ENCODE assay signal across 7 mouse cellular contexts in the genomic region with DNA sequence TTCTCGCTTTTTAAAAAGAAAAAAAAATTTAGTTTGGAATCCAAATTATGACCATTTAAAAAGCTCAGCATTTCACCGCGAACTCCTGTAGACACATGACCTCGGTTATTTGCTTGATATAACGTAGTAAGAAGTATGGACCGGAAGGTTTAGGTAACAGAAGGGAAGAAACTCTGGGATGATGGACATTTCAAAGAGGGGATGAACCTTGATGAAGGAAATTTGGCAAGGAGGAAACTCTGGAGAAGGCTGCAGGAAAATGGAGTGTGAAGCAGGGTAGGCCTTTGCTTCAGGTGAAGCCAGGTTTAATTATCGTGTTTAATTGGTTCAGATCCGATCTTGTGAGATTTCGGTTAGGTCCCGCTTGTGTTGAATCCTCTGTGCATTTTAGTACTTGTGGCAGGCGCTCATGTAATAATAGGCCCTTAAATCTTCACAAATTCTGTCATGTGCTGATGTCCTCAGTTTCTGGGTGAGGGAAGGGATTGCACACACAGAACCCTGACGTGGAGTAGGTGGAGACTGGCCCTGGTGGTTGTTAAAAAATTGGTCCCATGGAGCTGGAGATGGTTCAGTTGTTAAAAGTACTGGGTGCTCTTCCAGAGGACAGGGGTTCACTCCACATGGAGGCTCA. TPM values are rescaled to one million over a fixed set of nuclear protein-coding genes. Genes with fewer than 3 reads are reported as not detected.
DNase-seq lines count a peak whose midpoint lies in the region; ATAC-seq and TF ChIP-seq lines count a peak whose summit lies in the region.

No protein-coding gene starts in this region.

- no peak for TF ChIP-seq CTCF in lung, postnatal 0 days (IDR thresholded peaks at IDR 0.05)

- 0 out of 2 replicates have a peak, but pooled peaks cover 6% of the 10 kb centered on the region for H3K36me3 ChIP-seq in lung, postnatal 0 days (ENCODE audit: insufficient read depth, low read length)
- H3K36me3 ChIP-seq in forebrain, embryonic 10.5 days (replicated peaks) = peaks cover 29% of the 10 kb centered on the region
- peaks cover 22% of the 10 kb centered on the region for H3K36me3 ChIP-seq in limb, embryonic 12.5 days
- H3K36me3 ChIP-seq in stomach, embryonic 14.5 days (ENCODE audit: control insufficient read depth, insufficient read depth, low read length) = peaks cover 5% of the 10 kb centered on the region

- peaks cover 8% of the 10 kb centered on the region; the same call in 1 of the 2 replicates for H3K4me1 ChIP-seq in lung, postnatal 0 days (ENCODE audit: insufficient read depth, low read depth, low read length)
- H3K4me1 ChIP-seq in forebrain, embryonic 10.5 days = peaks cover 25% of the 10 kb centered on the region
- H3K4me1 ChIP-seq in limb, embryonic 12.5 days (replicated peaks) = peaks cover 16% of the 10 kb centered on the region
- peaks cover 12% of the 10 kb centered on the region; the same call in 1 of the 2 replicates for H3K4me1 ChIP-seq in stomach, embryonic 14.5 days (ENCODE audit: control insufficient read depth, insufficient read depth, low read length)

- peak overlapping the region; percentile 76; the same call in 1 of the 2 replicates for H3K9ac ChIP-seq in lung, postnatal 0 days (replicated peaks; ENCODE audit: low read depth)
- peak overlapping the region; percentile 95 for H3K9ac ChIP-seq in limb, embryonic 12.5 days (replicated peaks)
- H3K9ac ChIP-seq in stomach, embryonic 14.5 days (replicated peaks; ENCODE audit: low read depth, low read length) = peak overlapping the region; percentile 96

- no peak for ATAC-seq in lung, postnatal 0 days
- no peak for ATAC-seq in limb, embryonic 12.5 days (ENCODE audit: insufficient number of reproducible peaks, insufficient read depth, low FRiP score, low TSS enrichment, low read depth)
- no peak for ATAC-seq in stomach, embryonic 14.5 days (ENCODE audit: insufficient number of reproducible peaks, insufficient read depth, low FRiP score, low read depth)

- H3K27ac ChIP-seq in lung, postnatal 0 days (ENCODE audit: low read length) = no peak overlapping the region
- peak overlapping the region; percentile 93 for H3K27ac ChIP-seq in forebrain, embryonic 10.5 days
- H3K27ac ChIP-seq in limb, embryonic 12.5 days = no peak overlapping the region
- no peak overlapping the region for H3K27ac ChIP-seq in stomach, embryonic 14.5 days (ENCODE audit: low read length)

- DNase-seq in lung, postnatal 0 days (ENCODE audit: low spot score) = no peak
- no peak for DNase-seq in lung, postnatal 25 days (ENCODE audit: low spot score)
- no peak for DNase-seq in forebrain, embryonic 10.5 days (ENCODE audit: extremely low spot score, low spot score)
- no peak for DNase-seq in right cerebral cortex, postnatal 36 days (ENCODE audit: low spot score in 2 of 2)
- no peak for DNase-seq in left cerebral cortex, postnatal 10 days (ENCODE audit: extremely low spot score in 1 of 2, low spot score in 2 of 2)

- TF ChIP-seq EP300 in lung, postnatal 0 days (IDR thresholded peaks at IDR 0.05) = no peak

- WGBS in lung, postnatal 0 days = 24% methylated on average over 12 of the region's 12 CpGs
- 41% methylated on average over 12 of the region's 12 CpGs for WGBS in forebrain, embryonic 10.5 days
- WGBS in limb, embryonic 12.5 days = 33% methylated on average over 12 of the region's 12 CpGs
- WGBS in stomach, embryonic 14.5 days = 30% methylated on average over 12 of the region's 12 CpGs

- H3K4me3 ChIP-seq in lung, postnatal 0 days (ENCODE audit: low read depth, low read length) = peak overlapping the region; percentile 96
- H3K4me3 ChIP-seq in forebrain, embryonic 10.5 days = peak overlapping the region; percentile 79
- H3K4me3 ChIP-seq in limb, embryonic 12.5 days (replicated peaks) = peak overlapping the region; percentile 99
- H3K4me3 ChIP-seq in stomach, embryonic 14.5 days (ENCODE audit: low read depth, low read length) = peak overlapping the region; percentile 94

- H3K9me3 ChIP-seq in lung, postnatal 0 days (ENCODE audit: low read length) = no peaks in the 10 kb centered on the region
- H3K9me3 ChIP-seq in forebrain, embryonic 10.5 days = no peaks in the 10 kb centered on the region
- H3K9me3 ChIP-seq in limb, embryonic 12.5 days = no peaks in the 10 kb centered on the region
- no peaks in the 10 kb centered on the region for H3K9me3 ChIP-seq in stomach, embryonic 14.5 days (ENCODE audit: control insufficient read depth, low read depth, low read length)

- H3K4me2 ChIP-seq in lung, postnatal 0 days (replicated peaks; ENCODE audit: low read depth, low read length) = peak overlapping the region; percentile 63; the same call in 1 of the 2 replicates
- H3K4me2 ChIP-seq in limb, embryonic 12.5 days = peak overlapping the region; percentile 62
- peak overlapping the region; percentile 41 for H3K4me2 ChIP-seq in stomach, embryonic 14.5 days (replicated peaks; ENCODE audit: low read depth, low read length)

- no peaks in the 10 kb centered on the region for H3K27me3 ChIP-seq in lung, postnatal 0 days (replicated peaks; ENCODE audit: insufficient read depth, low read length)
- no peaks in the 10 kb centered on the region for H3K27me3 ChIP-seq in forebrain, embryonic 10.5 days (ENCODE audit: poor library complexity, severe bottlenecking)
- H3K27me3 ChIP-seq in limb, embryonic 12.5 days = no peaks in the 10 kb centered on the region
- H3K27me3 ChIP-seq in stomach, embryonic 14.5 days (ENCODE audit: control insufficient read depth, insufficient read depth, low read length) = no peaks in the 10 kb centered on the region

- intact Hi-C loops in left cerebral cortex, postnatal 10 days (cut with DNase I) = loop anchor here (5.0 kb wide), 1 partner anchor 202 kb away; no protein-coding TSS in a partner anchor

RNA-seq across cellular contexts. Expression of gene Naa20, which starts 2.2 kb away (rescaled TPM):
- polyA plus RNA-seq in lung, postnatal 0 days (2015; fragmentation: Nextera tagmentation; extraction: Ambion mirVana) = 108 and 118 TPM in 2 replicates
- polyA plus RNA-seq in forebrain, embryonic 10.5 days (2016; fragmentation: Nextera tagmentation; extraction: Ambion mirVana) = 155 and 167 TPM in 2 replicates
- polyA plus RNA-seq in limb, embryonic 12.5 days (2016; fragmentation: Nextera tagmentation; extraction: Ambion mirVana) = 156 and 160 TPM in 2 replicates
- polyA plus RNA-seq in stomach, embryonic 14.5 days (2014; fragmentation: Nextera tagmentation; extraction: Ambion mirVana) = 178 and 195 TPM in 2 replicates
- total RNA-seq in left cerebral cortex, postnatal 10 days (2021) = 10 to 100 TPM; 77.9 to 81.4 TPM

RNA-seq across cellular contexts. Expression of gene Cfap61, which starts 30.5 kb away (rescaled TPM):
- polyA plus RNA-seq in lung, postnatal 0 days (2015; fragmentation: Nextera tagmentation; extraction: Ambion mirVana) = 2.2 and 4.9 TPM in 2 replicates
- 0.62 and 0.78 TPM in 2 replicates for polyA plus RNA-seq in forebrain, embryonic 10.5 days (2016; fragmentation: Nextera tagmentation; extraction: Ambion mirVana)
- polyA plus RNA-seq in limb, embryonic 12.5 days (2016; fragmentation: Nextera tagmentation; extraction: Ambion mirVana) = 0.21 and 1.2 TPM in 2 replicates
- polyA plus RNA-seq in stomach, embryonic 14.5 days (2014; fragmentation: Nextera tagmentation; extraction: Ambion mirVana) = not detected in 2 replicates
- 1 to 10 TPM; 3.8 to 3.9 TPM for total RNA-seq in left cerebral cortex, postnatal 10 days (2021)

RNA-seq across cellular contexts. Expression of gene Crnkl1, which starts 30.7 kb away (rescaled TPM):
- 20.2 and 20.7 TPM in 2 replicates for polyA plus RNA-seq in lung, postnatal 0 days (2015; fragmentation: Nextera tagmentation; extraction: Ambion mirVana)
- 38.2 and 41.6 TPM in 2 replicates for polyA plus RNA-seq in forebrain, embryonic 10.5 days (2016; fragmentation: Nextera tagmentation; extraction: Ambion mirVana)
- polyA plus RNA-seq in limb, embryonic 12.5 days (2016; fragmentation: Nextera tagmentation; extraction: Ambion mirVana) = 36.1 and 38.4 TPM in 2 replicates
- 24.6 and 28.7 TPM in 2 replicates for polyA plus RNA-seq in stomach, embryonic 14.5 days (2014; fragmentation: Nextera tagmentation; extraction: Ambion mirVana)
- total RNA-seq in left cerebral cortex, postnatal 10 days (2021) = 10 to 100 TPM; 15.9 to 19.2 TPM
